Mouse (Mus musculus) embryonic facial prominence, embryonic 10.5 days (tissue): Measurements from ENCODE around the gene Cdk15. TPM values are rescaled to one million over a fixed set of nuclear protein-coding genes. Genes with fewer than 3 reads are reported as not detected.
A peak's percentile ranks its signal among the peaks of the same experiment; 100 is the strongest.

Source experiments
- DNase-seq: peaks from one replicate; pipeline ENCODE4 v3.0.0-alpha.2; 2017; ENCODE audit warnings: low spot score
- H3K27ac ChIP-seq: fragments of 300-500 bp; sonication (generic); replicated peaks from 2 replicates; pipeline ENCODE4 v1.5.1; 2016; ENCODE audit warnings: mild to moderate bottlenecking
- H3K27me3 ChIP-seq: fragments of 300-500 bp; sonication (generic); replicated peaks from 2 replicates; pipeline ENCODE4 v1.6.1; 2016; ENCODE audit warnings: low read depth, mild to moderate bottlenecking; ENCODE audit not compliant: poor library complexity, severe bottlenecking
- H3K36me3 ChIP-seq: fragments of 300-500 bp; sonication (generic); replicated peaks from 2 replicates; pipeline ENCODE4 v1.6.1; 2016; ENCODE audit warnings: mild to moderate bottlenecking, moderate library complexity
- H3K4me1 ChIP-seq: fragments of 300-500 bp; sonication (generic); 2 replicates; pipeline ENCODE4 v1.6.1; 2016
- H3K4me3 ChIP-seq: fragments of 300-500 bp; sonication (generic); 2 replicates; pipeline ENCODE4 v1.5.1; 2016; ENCODE audit warnings: mild to moderate bottlenecking, moderate library complexity
- H3K9me3 ChIP-seq: fragments of 300-500 bp; sonication (generic); 2 replicates; pipeline ENCODE4 v1.6.1; 2016; ENCODE audit warnings: mild to moderate bottlenecking
- WGBS: fragments of 180-500 bp; shearing (Covaris S2); methylation state at CpG from one replicate; pipeline ENCODE4 v1.1.7; 2016; 5-methylcytosine and 5-hydroxymethylcytosine counted together
- polyA plus RNA-seq: library from polyadenylated mRNA; unstranded; fragments of >200 nt; fragmentation: Nextera tagmentation; extraction: Ambion mirVana; gene quantifications from 2 replicates; pipeline ENCODE4 v1.2.1, GENCODE M21; 2016

Gene Cdk15
- 0.61 and 0.92 TPM in 2 replicates for polyA plus RNA-seq

DNA sequence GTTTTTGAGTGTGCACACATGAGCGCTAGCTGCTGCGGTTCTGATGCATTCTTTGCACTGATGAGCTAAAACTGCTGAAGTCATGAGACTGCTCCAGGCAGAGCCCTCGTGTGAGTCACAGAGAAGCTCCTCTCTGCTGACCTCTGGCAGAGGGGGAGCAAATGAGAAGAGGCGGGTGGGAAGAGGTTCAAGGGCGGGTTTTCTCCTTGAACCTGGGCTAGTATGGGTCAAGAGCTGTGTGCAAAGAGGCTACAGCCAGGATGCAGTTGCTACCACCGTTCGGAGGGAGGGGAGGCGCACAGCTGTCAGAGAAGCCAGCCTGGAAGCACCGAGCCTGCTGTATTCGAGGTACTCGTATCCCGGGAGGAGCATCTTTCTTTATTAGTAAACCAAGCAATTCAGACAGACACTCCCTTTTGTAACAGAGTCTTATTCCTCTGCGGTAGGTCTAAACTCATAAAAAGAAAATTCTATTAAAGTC, at the start of gene Cdk15:
Gene Cdk15, plus strand, starts transcription at position 156 of the 481 bp plus-strand sequence.
- no peaks in the 10 kb centered on the region for H3K36me3 ChIP-seq
- 12% methylated on average over 13 of the region's 13 CpGs for WGBS
- H3K4me3 ChIP-seq: peak within 1 kb of the TSS; percentile 31; the same call in 1 of the 2 replicates
- DNase-seq: peak; percentile 54
- H3K27me3 ChIP-seq: peaks cover 22% of the 10 kb centered on the region
- H3K4me1 ChIP-seq: peaks cover 39% of the 10 kb centered on the region
- no peaks in the 10 kb centered on the region for H3K9me3 ChIP-seq
- H3K27ac ChIP-seq: peak within 1 kb of the TSS; percentile 54

DNA sequence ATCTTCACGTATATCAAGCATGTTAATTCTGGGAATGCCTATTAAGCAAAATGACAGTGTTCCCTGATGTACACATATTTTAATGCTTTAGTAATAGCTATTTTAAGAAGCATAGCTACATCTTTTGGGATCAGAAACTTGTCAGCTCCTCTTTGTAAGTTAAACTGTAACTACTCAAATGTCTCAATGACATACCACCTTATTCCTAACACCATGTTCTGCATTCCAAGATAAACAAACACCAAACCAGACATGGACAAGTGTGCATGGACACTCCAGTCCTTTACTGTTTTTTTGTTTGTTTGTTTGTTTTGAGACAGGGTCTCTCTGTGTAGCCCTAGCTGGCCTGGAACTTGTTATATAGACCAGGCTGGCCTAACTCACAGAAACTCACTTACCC, 48.4 kb upstream of the Cdk15 start:
- 93% methylated on average over 1 of the region's 1 CpGs for WGBS
- no peak for DNase-seq
- H3K4me3 ChIP-seq: no peak overlapping the region
- H3K9me3 ChIP-seq: no peaks in the 10 kb centered on the region
- H3K27me3 ChIP-seq: no peaks in the 10 kb centered on the region
- H3K36me3 ChIP-seq: peaks cover 23% of the 10 kb centered on the region
- no peak overlapping the region for H3K27ac ChIP-seq
- H3K4me1 ChIP-seq: no peaks in the 10 kb centered on the region

DNA sequence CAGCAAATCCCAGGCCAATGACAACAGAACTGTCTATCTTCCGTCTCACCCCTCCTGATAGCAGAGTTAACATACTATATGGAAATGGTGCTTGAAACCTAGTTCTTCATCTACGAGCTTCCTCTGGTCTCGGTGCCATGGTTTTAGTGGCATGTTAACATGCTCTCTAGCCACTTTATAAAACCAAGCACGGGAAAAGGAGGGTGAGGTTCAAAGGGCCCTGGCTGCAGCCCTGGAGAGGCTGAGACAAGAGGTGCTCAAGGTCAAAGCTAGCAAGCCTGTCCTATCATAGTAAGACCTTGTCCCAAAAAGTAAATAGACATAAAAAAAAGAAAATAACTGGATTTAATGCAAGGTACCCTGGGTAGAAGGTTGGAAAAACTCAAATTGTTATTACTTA, 45.1 kb upstream of the Cdk15 start:
- Histone ChIP-seq H3K4me3 (no peak overlapping the region), H3K36me3 (peaks cover 37% of the 10 kb centered on the region), H3K27ac (no peak overlapping the region), H3K27me3 (no peaks in the 10 kb centered on the region), H3K9me3 (no peaks in the 10 kb centered on the region), H3K4me1 (no peaks in the 10 kb centered on the region)
- DNase-seq: no peak
- 87% methylated on average over 4 of the region's 4 CpGs for WGBS

DNA sequence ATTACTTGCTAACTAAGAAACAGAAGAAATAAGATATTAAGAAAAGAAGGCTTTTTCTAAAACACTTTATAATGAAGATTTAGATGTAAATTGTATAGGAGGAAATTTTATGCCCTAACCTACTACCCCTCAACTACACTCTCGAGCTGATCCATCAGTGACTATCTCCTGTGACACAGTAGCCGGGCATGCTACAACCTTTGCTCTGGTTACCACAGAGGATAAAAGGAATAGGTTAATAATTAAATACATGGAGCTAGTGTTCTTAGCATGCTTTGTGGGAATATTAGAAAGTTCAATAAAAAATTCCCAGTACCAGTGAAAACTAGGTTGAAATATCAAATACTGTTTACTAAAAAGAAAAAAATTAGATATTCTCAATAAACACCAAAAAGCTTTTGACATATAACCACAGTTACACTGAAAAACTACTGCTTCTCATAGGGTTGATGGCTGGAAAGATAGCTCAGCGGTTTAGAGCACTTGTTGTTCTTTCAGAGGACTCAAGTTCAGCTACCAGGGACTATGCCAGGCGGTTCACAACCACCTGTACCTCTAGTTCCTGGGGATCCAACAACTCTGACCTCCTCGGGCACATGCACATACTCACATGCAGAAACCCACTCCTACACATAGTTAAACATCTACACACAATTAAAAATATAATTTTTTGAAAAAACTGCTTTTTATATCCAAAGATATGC, 44.5 kb upstream of the Cdk15 start:
- WGBS: 82% methylated on average over 5 of the region's 5 CpGs

DNA sequence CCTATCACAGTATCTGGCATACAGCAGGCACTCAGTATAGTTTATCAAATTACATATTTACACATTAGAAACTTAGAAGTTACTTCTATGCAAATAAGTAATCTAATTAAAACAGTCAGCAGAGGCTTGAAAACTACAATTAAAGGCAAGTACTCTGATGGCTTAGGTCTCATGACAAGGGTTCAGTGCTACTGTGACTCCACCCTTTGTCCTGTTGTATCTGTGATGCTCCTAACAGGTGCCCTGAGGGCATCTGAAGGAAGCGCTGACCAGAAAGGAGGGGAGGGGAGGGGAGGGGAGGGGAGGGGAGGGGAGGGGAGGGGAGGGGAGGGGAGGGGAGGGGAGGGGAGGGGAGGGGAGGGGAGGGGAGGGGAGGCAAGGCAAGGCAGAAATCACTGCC, 43.8 kb upstream of the Cdk15 start:
- H3K4me3 ChIP-seq: no peak overlapping the region
- no CpG with 5 or more reads among the region's 1 CpGs for WGBS

More for the DNA sequence above, 44.5 kb upstream of the Cdk15 start:
- DNase-seq: no peak
- no peak overlapping the region for H3K4me3 ChIP-seq
- H3K27me3 ChIP-seq: no peaks in the 10 kb centered on the region
- H3K9me3 ChIP-seq: no peaks in the 10 kb centered on the region
- no peaks in the 10 kb centered on the region for H3K4me1 ChIP-seq
- H3K27ac ChIP-seq: no peak overlapping the region
- H3K36me3 ChIP-seq: peaks cover 36% of the 10 kb centered on the region

DNA sequence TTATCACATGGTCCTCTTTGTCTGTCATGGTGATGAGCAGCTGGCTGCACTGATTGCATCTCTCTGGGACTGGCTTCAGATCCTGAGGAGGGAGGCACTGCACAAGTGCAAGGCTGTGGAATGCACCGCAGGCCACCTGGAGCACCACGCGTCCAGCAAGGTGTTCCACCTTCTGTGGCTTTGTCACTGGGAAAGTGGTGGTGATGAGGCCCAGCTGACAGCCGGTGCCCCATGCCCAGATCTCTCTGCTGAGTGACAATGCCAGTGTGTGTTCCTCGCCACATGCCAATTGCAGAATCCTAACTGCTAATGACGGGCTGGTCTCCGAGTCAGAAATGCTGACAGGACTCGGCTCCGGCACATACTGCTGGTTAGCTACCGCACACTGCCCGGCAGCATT, 41.3 kb upstream of the Cdk15 start:
- Histone ChIP-seq H3K36me3 (peaks cover 32% of the 10 kb centered on the region), H3K4me3 (no peak overlapping the region), H3K4me1 (no peaks in the 10 kb centered on the region; the same call in 1 of the 2 replicates), H3K9me3 (no peaks in the 10 kb centered on the region), H3K27me3 (no peaks in the 10 kb centered on the region), H3K27ac (no peak overlapping the region)
- 93% methylated on average over 11 of the region's 11 CpGs for WGBS
- DNase-seq: no peak

More for the DNA sequence above, 43.8 kb upstream of the Cdk15 start:
- no peak overlapping the region for H3K27ac ChIP-seq
- DNase-seq: no peak
- no peaks in the 10 kb centered on the region for H3K9me3 ChIP-seq
- H3K36me3 ChIP-seq: peaks cover 39% of the 10 kb centered on the region
- H3K27me3 ChIP-seq: no peaks in the 10 kb centered on the region
- no peaks in the 10 kb centered on the region for H3K4me1 ChIP-seq

DNA sequence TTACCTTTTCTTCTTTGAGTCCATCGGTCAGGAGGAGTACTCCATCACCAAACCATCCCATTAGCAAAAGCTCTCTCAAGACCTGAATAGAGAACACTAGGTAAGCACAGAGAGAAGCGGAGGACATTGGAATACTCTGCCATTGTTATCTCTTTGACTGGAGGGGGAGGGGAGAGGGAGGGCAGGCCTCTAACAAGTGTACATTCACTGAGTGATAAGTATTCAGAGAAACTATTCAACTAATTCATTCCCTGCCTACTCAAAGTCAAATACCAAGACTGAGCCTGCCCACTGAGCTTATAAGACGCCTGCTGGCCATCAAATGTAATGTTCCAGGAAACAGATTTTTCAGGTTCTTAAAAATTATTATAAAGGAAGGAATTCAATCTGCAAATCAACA, 36.3 kb upstream of the Cdk15 start:
- 78% methylated on average over 3 of the region's 3 CpGs for WGBS
- no peak overlapping the region for H3K27ac ChIP-seq
- no peaks in the 10 kb centered on the region for H3K9me3 ChIP-seq
- H3K27me3 ChIP-seq: no peaks in the 10 kb centered on the region
- peaks cover 17% of the 10 kb centered on the region for H3K36me3 ChIP-seq
- H3K4me1 ChIP-seq: no peaks in the 10 kb centered on the region; the same call in 1 of the 2 replicates
- H3K4me3 ChIP-seq: no peak overlapping the region
- no peak for DNase-seq

DNA sequence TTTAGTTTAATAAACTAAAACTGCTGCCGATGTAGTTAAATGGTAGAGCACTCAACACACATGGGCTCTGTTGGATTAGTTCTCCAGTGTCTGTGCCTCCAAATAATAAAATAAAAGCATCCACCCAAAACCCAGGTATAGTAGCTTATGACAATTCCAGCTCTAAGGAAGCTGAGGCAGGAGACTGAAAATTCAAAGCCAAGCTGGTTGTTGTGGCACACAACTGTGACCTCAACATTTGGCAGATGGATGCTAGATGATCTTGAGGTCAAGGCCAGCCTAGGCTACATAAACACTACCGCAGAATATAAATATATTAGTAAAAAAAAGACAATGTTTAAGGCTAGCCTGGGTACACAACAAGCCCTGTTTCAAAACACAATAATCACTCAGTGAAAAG, 35.1 kb upstream of the Cdk15 start:
- H3K27me3 ChIP-seq: no peaks in the 10 kb centered on the region
- H3K36me3 ChIP-seq: peaks cover 10% of the 10 kb centered on the region
- 96% methylated on average over 2 of the region's 2 CpGs for WGBS
- DNase-seq: no peak
- H3K4me1 ChIP-seq: no peaks in the 10 kb centered on the region; the same call in 1 of the 2 replicates
- no peak overlapping the region for H3K27ac ChIP-seq
- no peaks in the 10 kb centered on the region for H3K9me3 ChIP-seq
- no peak overlapping the region for H3K4me3 ChIP-seq

DNA sequence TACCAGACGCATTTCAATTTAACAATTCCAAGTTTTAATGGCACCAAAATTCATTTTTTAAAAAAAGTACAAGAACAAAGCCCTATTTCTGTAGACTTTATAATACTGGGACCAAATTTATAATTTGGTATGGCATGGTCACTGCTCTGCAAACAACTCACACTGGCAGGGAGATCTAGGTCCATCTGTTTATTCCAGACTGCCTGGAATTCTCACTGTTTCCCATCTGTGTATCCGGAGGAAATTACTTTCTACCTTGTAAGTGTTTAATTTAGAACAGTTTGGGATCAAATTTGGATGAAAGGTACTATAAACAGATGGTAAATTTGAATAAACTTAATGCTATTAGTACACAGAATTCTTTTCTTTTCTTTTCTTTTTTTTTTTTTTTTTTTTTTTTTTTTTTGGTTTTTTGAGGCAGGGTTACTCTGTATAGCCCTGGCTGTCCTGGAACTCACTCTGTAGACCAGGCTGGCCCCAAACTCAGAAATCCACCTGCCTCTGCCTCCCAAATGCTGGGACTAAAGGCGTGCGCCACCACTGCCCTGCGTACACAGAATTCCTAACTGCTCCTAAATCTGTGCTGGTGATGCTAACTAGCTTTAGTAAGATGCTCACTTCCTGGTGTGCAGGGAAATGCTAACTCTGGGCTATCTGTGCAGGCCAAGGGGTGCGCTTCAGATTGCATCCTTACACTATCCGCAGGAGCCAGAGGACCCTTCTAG, 34.4 kb upstream of the Cdk15 start:
- Histone ChIP-seq H3K27ac (no peak overlapping the region), H3K9me3 (no peaks in the 10 kb centered on the region), H3K27me3 (no peaks in the 10 kb centered on the region), H3K4me3 (no peak overlapping the region), H3K36me3 (peaks cover 6% of the 10 kb centered on the region; the same call in 1 of the 2 replicates), H3K4me1 (no peaks in the 10 kb centered on the region; the same call in 1 of the 2 replicates)
- no peak for DNase-seq
- WGBS: 93% methylated on average over 7 of the region's 7 CpGs

DNA sequence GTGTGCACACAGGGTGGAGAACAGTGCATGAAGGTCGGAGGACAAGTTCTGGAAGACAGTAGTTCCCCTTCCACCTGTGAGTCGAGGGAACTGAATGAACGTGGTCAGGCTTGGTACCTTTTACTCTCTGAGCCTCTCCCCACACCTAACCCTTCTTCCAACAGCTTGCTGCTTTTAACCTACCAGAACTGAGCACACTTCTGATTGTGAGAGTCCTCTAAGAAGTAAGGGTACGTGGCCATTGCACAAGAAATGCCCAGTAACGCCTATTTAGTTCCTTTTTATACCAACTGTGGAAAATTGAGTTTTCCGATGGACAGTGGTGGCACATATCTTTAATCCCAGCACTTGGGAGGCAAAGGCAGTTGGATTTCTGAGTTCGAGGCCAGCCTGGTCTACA, 28.2 kb upstream of the Cdk15 start:
- Histone ChIP-seq H3K27me3 (no peaks in the 10 kb centered on the region), H3K27ac (no peak overlapping the region), H3K4me1 (no peaks in the 10 kb centered on the region), H3K36me3 (peaks cover 7% of the 10 kb centered on the region), H3K9me3 (no peaks in the 10 kb centered on the region), H3K4me3 (no peak overlapping the region)
- DNase-seq: no peak
- 90% methylated on average over 7 of the region's 7 CpGs for WGBS

DNA sequence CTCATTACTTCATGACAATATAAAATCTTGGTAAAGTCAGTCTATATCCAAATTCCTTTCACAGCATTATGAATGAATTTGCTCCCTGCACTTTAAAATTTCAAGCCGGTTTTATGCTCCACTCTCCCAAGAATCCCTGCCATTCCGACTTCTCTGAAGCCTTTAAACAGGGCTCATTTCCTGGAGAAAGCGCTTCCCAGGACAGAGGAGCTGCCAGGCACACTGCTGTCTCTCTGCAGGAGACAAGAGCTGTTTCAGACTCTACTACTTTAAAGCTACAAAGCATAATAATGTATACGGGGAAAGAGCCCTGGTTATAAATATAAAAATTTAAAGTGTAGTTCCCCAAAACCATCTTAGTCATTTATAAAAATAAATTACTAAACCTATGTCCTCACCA, 27.5 kb upstream of the Cdk15 start:
- 40% methylated on average over 4 of the region's 4 CpGs for WGBS
- Histone ChIP-seq H3K27me3 (no peaks in the 10 kb centered on the region), H3K4me1 (no peaks in the 10 kb centered on the region), H3K36me3 (peaks cover 7% of the 10 kb centered on the region), H3K9me3 (no peaks in the 10 kb centered on the region), H3K27ac (no peak overlapping the region), H3K4me3 (no peak overlapping the region)
- DNase-seq: no peak

DNA sequence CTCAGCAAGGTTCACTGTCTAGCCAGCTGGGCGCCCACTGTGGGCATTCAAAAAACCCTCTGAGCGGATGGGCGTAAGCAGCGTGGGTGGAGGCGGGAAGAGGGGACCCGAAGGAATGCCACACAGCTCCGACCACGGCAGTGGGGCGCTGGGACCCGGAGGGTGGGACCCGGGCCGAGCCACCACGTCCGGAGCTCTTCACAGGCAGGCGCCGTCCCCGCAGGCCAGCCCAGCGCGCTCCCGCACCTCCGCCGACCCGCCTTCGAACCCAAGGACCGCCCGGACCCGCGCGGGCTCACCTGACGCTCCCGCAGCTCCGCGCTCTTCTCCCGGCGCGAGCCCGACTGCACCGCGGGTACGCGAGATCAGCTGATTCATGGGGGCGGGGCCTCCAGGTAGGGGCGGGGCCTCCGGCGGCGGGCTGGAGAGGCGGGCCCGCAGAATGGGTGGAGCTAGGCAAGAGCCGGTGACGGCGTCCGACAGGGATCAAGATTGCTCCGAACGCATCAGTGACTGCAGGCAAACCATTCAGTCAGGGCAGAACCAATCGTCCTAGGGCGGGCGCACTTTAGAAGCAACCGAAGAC, 19.8 kb upstream of the Cdk15 start, which contains the start of gene Als2:
Gene Als2, minus strand, starts transcription at position 376 of the 586 bp plus-strand sequence.
- H3K27ac ChIP-seq: peak within 1 kb of the TSS; percentile 90
- no peaks in the 10 kb centered on the region for H3K9me3 ChIP-seq
- under 1% methylated on average over 58 of the region's 58 CpGs for WGBS

More for the DNA sequence above, 19.8 kb upstream of the Cdk15 start, which contains the start of gene Als2:
- H3K27me3 ChIP-seq: no peaks in the 10 kb centered on the region
- H3K36me3 ChIP-seq: no peaks in the 10 kb centered on the region
- H3K4me3 ChIP-seq: peak within 1 kb of the TSS; percentile 90
- DNase-seq: peak; percentile 99
- peaks cover 16% of the 10 kb centered on the region for H3K4me1 ChIP-seq
